Comparison of ENCODE assay signal across 8 mouse cellular contexts in the genomic region with DNA sequence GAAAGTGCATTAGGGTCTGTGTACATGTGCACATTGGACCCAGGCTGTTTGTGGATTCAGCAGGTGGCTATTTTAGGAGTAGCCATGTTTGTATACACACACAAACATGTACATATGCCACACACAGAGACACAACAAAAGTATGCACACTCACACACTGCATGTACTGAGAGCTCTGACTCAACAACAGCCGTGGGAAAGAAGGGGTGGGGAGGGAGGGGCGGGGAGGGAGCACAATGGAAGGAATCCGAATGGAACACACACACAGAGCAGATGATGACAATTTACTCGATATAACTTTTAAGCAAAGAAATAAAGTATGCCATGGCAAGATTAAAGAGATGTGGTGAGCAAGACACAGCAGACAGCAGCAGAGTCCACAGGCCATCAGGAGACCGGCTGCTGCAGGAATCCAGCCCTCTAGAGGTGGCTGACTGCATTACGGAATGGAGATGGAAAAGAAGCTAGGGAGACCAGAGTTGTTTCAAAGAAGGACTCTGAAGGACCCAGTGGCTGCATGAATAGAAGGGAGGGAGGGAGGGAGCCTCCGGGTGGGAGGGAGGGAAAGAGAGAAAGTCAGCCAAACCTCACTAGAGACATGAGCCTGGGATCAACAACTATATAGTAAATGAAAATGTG.
A peak's percentile ranks its signal among the peaks of the same experiment; 100 is the strongest.
DNase-seq lines count a peak whose midpoint lies in the region; ATAC-seq lines count a peak whose summit lies in the region.

No protein-coding gene starts in this region.

- H3K9ac ChIP-seq in limb, embryonic 11.5 days (ENCODE audit: low read length), result no peak overlapping the region
- H3K9ac ChIP-seq in neural tube, embryonic 15.5 days (replicated peaks), result no peak overlapping the region

- H3K4me2 ChIP-seq in limb, embryonic 11.5 days (ENCODE audit: low read depth, severe bottlenecking), result no peak overlapping the region
- no peak overlapping the region for H3K4me2 ChIP-seq in neural tube, embryonic 15.5 days

- 41% methylated on average over 7 of the region's 7 CpGs for WGBS in limb, embryonic 11.5 days
- WGBS in neural tube, embryonic 15.5 days, result 23% methylated on average over 7 of the region's 7 CpGs

- H3K9me3 ChIP-seq in limb, embryonic 11.5 days (ENCODE audit: control insufficient read depth, low read length), result no peaks in the 10 kb centered on the region
- H3K9me3 ChIP-seq in neural tube, embryonic 15.5 days (replicated peaks), result no peaks in the 10 kb centered on the region

- H3K4me3 ChIP-seq in limb, embryonic 11.5 days (ENCODE audit: low read depth, low read length), result no peak overlapping the region
- no peak overlapping the region for H3K4me3 ChIP-seq in neural tube, embryonic 15.5 days (replicated peaks)

- ATAC-seq in limb, embryonic 11.5 days (ENCODE audit: insufficient number of reproducible peaks, low FRiP score, low TSS enrichment, low read depth), result peak; percentile 33; the same call in 1 of the 2 replicates
- peak; percentile 67; the same call in 1 of the 2 replicates for ATAC-seq in neural tube, embryonic 15.5 days (ENCODE audit: low FRiP score)

- H3K4me1 ChIP-seq in limb, embryonic 11.5 days (ENCODE audit: control insufficient read depth, insufficient read depth, low read length), result no peaks in the 10 kb centered on the region
- H3K4me1 ChIP-seq in neural tube, embryonic 15.5 days, result no peaks in the 10 kb centered on the region

- no peaks in the 10 kb centered on the region for H3K27me3 ChIP-seq in limb, embryonic 11.5 days (ENCODE audit: control insufficient read depth, insufficient read depth, low read length)
- no peaks in the 10 kb centered on the region for H3K27me3 ChIP-seq in neural tube, embryonic 15.5 days (replicated peaks)

- DNase-seq in adrenal gland, adult 2 months, result peak; percentile 54
- no peak for DNase-seq in adrenal gland, adult 8-10 months
- peak; percentile 36 for DNase-seq in right cerebral cortex, adult 18-20 months
- DNase-seq in right cerebral cortex, postnatal 36 days (ENCODE audit: low spot score in 2 of 2), result no peak
- peak; percentile 63 for DNase-seq in forelimb bud, embryonic 11.5 days (ENCODE audit: low read depth, low spot score)
- peak; percentile 77 for DNase-seq in limb, embryonic 11.5 days (ENCODE audit: low spot score)
- DNase-seq in layer of hippocampus, adult 8-10 months (ENCODE audit: low spot score in 2 of 2), result no peak

- no peaks in the 10 kb centered on the region for H3K36me3 ChIP-seq in limb, embryonic 11.5 days (ENCODE audit: control insufficient read depth, insufficient read depth, low read length)
- H3K36me3 ChIP-seq in neural tube, embryonic 15.5 days, result no peaks in the 10 kb centered on the region

- H3K27ac ChIP-seq in limb, embryonic 11.5 days (replicated peaks; ENCODE audit: low read depth, low read length), result no peak overlapping the region
- H3K27ac ChIP-seq in neural tube, embryonic 15.5 days (replicated peaks), result no peak overlapping the region

Comparison
In these comparisons a context has a peak if more than half of its experiments do, and no peak if none do; other contexts are left out.
1. DNase-seq: peak in adrenal gland, adult 2 months (single experiment), right cerebral cortex, adult 18-20 months (single experiment), forelimb bud, embryonic 11.5 days (single experiment) and limb, embryonic 11.5 days (single experiment); none in adrenal gland, adult 8-10 months (single experiment), right cerebral cortex, postnatal 36 days (0 of 2) and layer of hippocampus, adult 8-10 months (0 of 2).